Mouse (Mus musculus) midbrain, embryonic 15.5 days (tissue): ENCODE measurements at regions not wholly inside any gene's neighbourhood (a gene's known extent, or its start where the extent isn't known, plus 50 kb on each side); places are given as distances from the start of the nearest gene placed in this dataset.
"Not testable (repeated sequence)": the region's sequence is repeated elsewhere in the genome, so short reads cannot be mapped to it uniquely, and the experiment has no call there.

Experiments used
- ATAC-seq: fragments of 200-750 bp; cut with Nextera tagmentation; replicated peaks from 2 replicates; pipeline ENCODE4 v1.8.0; 2017; ENCODE audit warnings: moderate TSS enrichment
- H3K27ac ChIP-seq: fragments of 300-500 bp; sonication (generic); 2 replicates; pipeline ENCODE4 v1.5.1; 2015; ENCODE audit warnings: mild to moderate bottlenecking, inconsistent platforms
- H3K27me3 ChIP-seq: fragments of 300-500 bp; sonication (generic); replicated peaks from 2 replicates; pipeline ENCODE4 v1.6.1; 2015; ENCODE audit warnings: inconsistent platforms
- H3K36me3 ChIP-seq: fragments of 300-500 bp; sonication (generic); replicated peaks from 2 replicates; pipeline ENCODE4 v1.6.1; 2015; ENCODE audit warnings: inconsistent platforms
- H3K4me1 ChIP-seq: fragments of 300-500 bp; sonication (generic); 2 replicates; pipeline ENCODE4 v1.6.1; 2015; ENCODE audit warnings: inconsistent platforms
- H3K4me2 ChIP-seq: fragments of 300-500 bp; sonication (generic); 2 replicates; pipeline ENCODE4 v1.6.1; 2015; ENCODE audit warnings: inconsistent platforms, mild to moderate bottlenecking, moderate library complexity
- H3K4me3 ChIP-seq: fragments of 300-500 bp; sonication (generic); 2 replicates; pipeline ENCODE4 v1.5.1; 2015; ENCODE audit warnings: mild to moderate bottlenecking, inconsistent platforms
- H3K9ac ChIP-seq: fragments of 300-500 bp; sonication (generic); 2 replicates; pipeline ENCODE4 v1.6.1; 2015; ENCODE audit warnings: mild to moderate bottlenecking, inconsistent platforms
- H3K9me3 ChIP-seq: fragments of 300-500 bp; sonication (generic); 2 replicates; pipeline ENCODE4 v1.6.1; 2016; ENCODE audit warnings: inconsistent platforms
- WGBS: fragments of 180-500 bp; shearing (Covaris S2); methylation state at CpG from one replicate; pipeline ENCODE4 v1.1.7; 2015; ENCODE audit warnings: mixed read lengths; 5-methylcytosine and 5-hydroxymethylcytosine counted together

- H3K9ac ChIP-seq = no peak overlapping the region
- H3K4me1 ChIP-seq = no peaks in the 10 kb centered on the region
- no peak overlapping the region for H3K4me3 ChIP-seq
- no peak overlapping the region for H3K4me2 ChIP-seq
- WGBS = 83% methylated on average over 1 of the region's 1 CpGs
- H3K36me3 ChIP-seq = no peaks in the 10 kb centered on the region
- H3K27ac ChIP-seq = no peak overlapping the region
- no peak for ATAC-seq
- H3K27me3 ChIP-seq = no peaks in the 10 kb centered on the region
- H3K9me3 ChIP-seq = no peaks in the 10 kb centered on the region
Observed at GRCm38 (mm10) chr16:30798536-30798935, 199.0 kb downstream of the Fam43a start.

- Histone ChIP-seq H3K36me3 (no peaks in the 10 kb centered on the region), H3K27ac (no peak overlapping the region), H3K9ac (no peak overlapping the region), H3K4me2 (no peak overlapping the region), H3K9me3 (no peaks in the 10 kb centered on the region), H3K27me3 (no peaks in the 10 kb centered on the region), H3K4me3 (no peak overlapping the region), H3K4me1 (no peaks in the 10 kb centered on the region)
- WGBS = 85% methylated on average over 12 of the region's 12 CpGs
- ATAC-seq = no peak
Observed at GRCm38 (mm10) chr16:30799699-30800483, 200.4 kb downstream of the Fam43a start.

- H3K9ac ChIP-seq = no peak overlapping the region
- 55% methylated on average over 3 of the region's 3 CpGs for WGBS
- no peaks in the 10 kb centered on the region for H3K36me3 ChIP-seq
- H3K27ac ChIP-seq = no peak overlapping the region
- no peaks in the 10 kb centered on the region for H3K9me3 ChIP-seq
- no peak overlapping the region for H3K4me3 ChIP-seq
- no peaks in the 10 kb centered on the region for H3K27me3 ChIP-seq
- H3K4me2 ChIP-seq = no peak overlapping the region
- no peaks in the 10 kb centered on the region for H3K4me1 ChIP-seq
- ATAC-seq = no peak
Observed at GRCm38 (mm10) chr16:30804018-30804417, 204.5 kb downstream of the Fam43a start.

- not testable (repeated sequence) for H3K9ac ChIP-seq, H3K4me1 ChIP-seq, ATAC-seq, H3K9me3 ChIP-seq, H3K4me3 ChIP-seq, H3K27ac ChIP-seq, H3K36me3 ChIP-seq, H3K27me3 ChIP-seq, H3K4me2 ChIP-seq
- 94% methylated on average over 4 of the region's 4 CpGs for WGBS
Observed at GRCm38 (mm10) chr16:30806206-30806605, 206.7 kb downstream of the Fam43a start.

GRCm38 (mm10) chr16:30818541-30819120, 219.1 kb downstream of the Fam43a start:
- H3K27ac ChIP-seq = no peak overlapping the region
- WGBS = 66% methylated on average over 5 of the region's 5 CpGs
- H3K9me3 ChIP-seq = no peaks in the 10 kb centered on the region
- H3K36me3 ChIP-seq = no peaks in the 10 kb centered on the region
- no peak for ATAC-seq
- H3K4me3 ChIP-seq = no peak overlapping the region
- H3K27me3 ChIP-seq = no peaks in the 10 kb centered on the region
- peaks cover 15% of the 10 kb centered on the region for H3K4me1 ChIP-seq
- no peak overlapping the region for H3K9ac ChIP-seq
- no peak overlapping the region for H3K4me2 ChIP-seq

- Histone ChIP-seq H3K4me2 (no peak overlapping the region), H3K4me3 (no peak overlapping the region), H3K36me3 (no peaks in the 10 kb centered on the region), H3K4me1 (peaks cover 15% of the 10 kb centered on the region), H3K27me3 (no peaks in the 10 kb centered on the region), H3K9me3 (no peaks in the 10 kb centered on the region), H3K9ac (no peak overlapping the region), H3K27ac (no peak overlapping the region)
- 82% methylated on average over 4 of the region's 4 CpGs for WGBS
- no peak for ATAC-seq
Observed at GRCm38 (mm10) chr16:30819342-30819741, 219.8 kb downstream of the Fam43a start.

- Histone ChIP-seq H3K9ac (no peak overlapping the region), H3K9me3 (no peaks in the 10 kb centered on the region), H3K4me2 (no peak overlapping the region), H3K27ac (no peak overlapping the region), H3K27me3 (no peaks in the 10 kb centered on the region), H3K4me3 (no peak overlapping the region), H3K36me3 (no peaks in the 10 kb centered on the region), H3K4me1 (peaks cover 15% of the 10 kb centered on the region)
- no peak for ATAC-seq
- WGBS = 68% methylated on average over 3 of the region's 3 CpGs
Observed at GRCm38 (mm10) chr16:30820234-30820633, 220.7 kb downstream of the Fam43a start.

GRCm38 (mm10) chr16:30820761-30821160, 221.2 kb downstream of the Fam43a start:
- no peak overlapping the region for H3K9ac ChIP-seq
- no peaks in the 10 kb centered on the region for H3K9me3 ChIP-seq
- H3K27ac ChIP-seq = 0 out of 2 replicates have a peak overlapping the region, but pooled peaks have one; percentile 34
- 71% methylated on average over 4 of the region's 4 CpGs for WGBS
- H3K27me3 ChIP-seq = no peaks in the 10 kb centered on the region
- H3K4me2 ChIP-seq = peak overlapping the region; percentile 44
- no peaks in the 10 kb centered on the region for H3K36me3 ChIP-seq
- H3K4me3 ChIP-seq = no peak overlapping the region
- H3K4me1 ChIP-seq = peaks cover 15% of the 10 kb centered on the region
- no peak for ATAC-seq

GRCm38 (mm10) chr16:30821191-30821910, 221.8 kb downstream of the Fam43a start:
- Histone ChIP-seq H3K9ac (no peak overlapping the region), H3K27ac (peak overlapping the region; percentile 29; the same call in 1 of the 2 replicates), H3K9me3 (no peaks in the 10 kb centered on the region), H3K36me3 (no peaks in the 10 kb centered on the region), H3K4me3 (peak overlapping the region; percentile 21), H3K4me2 (peak overlapping the region; percentile 44), H3K4me1 (peaks cover 15% of the 10 kb centered on the region), H3K27me3 (no peaks in the 10 kb centered on the region)
- 0 out of 2 replicates have a peak, but pooled peaks have one; percentile 54 for ATAC-seq
- WGBS = 13% methylated on average over 17 of the region's 17 CpGs

GRCm38 (mm10) chr16:30821911-30822578, 222.5 kb downstream of the Fam43a start:
- no peaks in the 10 kb centered on the region for H3K27me3 ChIP-seq
- H3K9ac ChIP-seq = no peak overlapping the region
- H3K4me2 ChIP-seq = 0 out of 2 replicates have a peak overlapping the region, but pooled peaks have one; percentile 44

GRCm38 (mm10) chr16:30826128-30826527, 226.6 kb downstream of the Fam43a start:
- H3K9me3 ChIP-seq = no peaks in the 10 kb centered on the region
- 67% methylated on average over 3 of the region's 3 CpGs for WGBS
- H3K27me3 ChIP-seq = no peaks in the 10 kb centered on the region
- H3K27ac ChIP-seq = no peak overlapping the region
- H3K4me2 ChIP-seq = no peak overlapping the region
- no peak overlapping the region for H3K4me3 ChIP-seq
- no peak overlapping the region for H3K9ac ChIP-seq
- no peak for ATAC-seq
- H3K4me1 ChIP-seq = peaks cover 10% of the 10 kb centered on the region
- no peaks in the 10 kb centered on the region for H3K36me3 ChIP-seq

More at GRCm38 (mm10) chr16:30821911-30822578, 222.5 kb downstream of the Fam43a start:
- WGBS = 75% methylated on average over 13 of the region's 13 CpGs
- no peak overlapping the region for H3K4me3 ChIP-seq
- no peak for ATAC-seq
- peaks cover 15% of the 10 kb centered on the region for H3K4me1 ChIP-seq
- H3K9me3 ChIP-seq = no peaks in the 10 kb centered on the region
- H3K36me3 ChIP-seq = no peaks in the 10 kb centered on the region
- H3K27ac ChIP-seq = no peak overlapping the region; the same call in 1 of the 2 replicates
